Mouse (Mus musculus) adipocyte (in vitro differentiated cells): ENCODE data around the gene Ugt1a8.
"Not testable (repeated sequence)": the region's sequence is repeated elsewhere in the genome, so short reads cannot be mapped to it uniquely, and the experiment has no call there.

Experiments used
- DNase-seq: peaks from one replicate; pipeline ENCODE4 v3.0.0-alpha.2; 2016; ENCODE audit warnings: low spot score

Gene Ugt1a8

GRCm38 (mm10) chr1:88109027-88109557 lies 21.5 kb downstream of the Ugt1a8 start:
- not testable (repeated sequence) for DNase-seq

DNA sequence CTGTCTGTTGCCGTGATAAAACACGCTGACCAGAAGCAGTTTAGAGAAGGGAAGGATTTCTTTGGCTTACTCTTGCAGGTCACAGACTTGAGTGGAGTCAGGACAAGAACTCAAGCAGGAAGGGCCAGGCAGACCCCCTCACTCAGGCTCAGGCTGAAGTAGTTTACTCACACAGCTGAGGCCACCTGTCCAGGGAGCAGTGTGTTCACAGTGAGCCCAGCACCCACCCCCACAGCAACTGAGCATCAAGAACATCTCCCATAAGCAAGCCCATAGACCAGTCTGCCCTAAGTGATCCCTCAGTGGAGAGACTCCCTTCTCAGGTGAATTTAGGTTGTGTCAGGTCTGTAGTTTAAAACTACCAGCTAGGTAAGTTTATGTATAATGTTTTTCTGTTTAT lies 22.0 kb downstream of the Ugt1a8 start:
- not testable (repeated sequence) for DNase-seq

DNA sequence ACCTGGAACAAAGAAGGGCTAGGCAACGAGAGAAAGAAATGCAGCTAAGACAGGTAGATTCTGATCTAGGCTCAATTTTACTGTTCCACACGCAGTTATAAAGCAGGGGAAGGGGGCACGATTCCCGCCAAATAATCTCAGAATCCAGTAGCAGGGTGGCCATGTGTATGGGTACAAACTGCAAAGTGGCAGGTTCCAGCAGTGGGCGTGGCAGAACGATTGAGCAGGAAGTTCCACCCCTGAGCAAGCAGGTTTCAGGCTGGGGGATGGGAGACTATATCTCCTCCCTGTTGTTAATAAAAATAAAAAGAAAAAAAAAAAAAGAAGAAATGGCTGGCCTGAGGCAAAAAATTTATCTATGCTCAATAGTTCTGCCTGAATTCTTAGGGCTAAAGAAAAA lies 25.2 kb downstream of the Ugt1a8 start:
- DNase-seq = not testable (repeated sequence)

DNA sequence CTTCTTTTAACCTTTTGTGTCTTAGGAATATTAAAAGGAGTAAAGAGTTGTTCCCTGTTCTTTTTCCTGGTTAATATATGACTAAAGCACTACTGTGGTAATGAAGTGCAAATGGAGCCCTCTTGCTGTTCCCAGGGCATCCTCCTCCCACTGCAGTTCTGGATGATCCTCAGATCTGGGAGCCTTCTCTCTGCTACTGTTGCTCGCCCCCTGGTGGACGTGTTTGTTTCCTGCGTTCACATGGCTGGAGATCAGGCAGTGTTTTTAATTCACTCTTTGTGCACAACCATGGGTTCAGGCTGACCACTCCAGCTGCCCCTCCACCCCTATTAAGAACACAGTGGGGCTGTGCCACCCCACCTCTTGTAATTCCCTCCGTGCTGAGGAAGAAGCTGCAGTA lies 32.9 kb downstream of the Ugt1a8 start:
- DNase-seq = not testable (repeated sequence)

- DNase-seq = peak; percentile 54
Measured at GRCm38 (mm10) chr1:88121521-88121920, 33.9 kb downstream of the Ugt1a8 start.

GRCm38 (mm10) chr1:88125827-88126360 lies 38.3 kb downstream of the Ugt1a8 start:
- DNase-seq = not testable (repeated sequence)

DNA sequence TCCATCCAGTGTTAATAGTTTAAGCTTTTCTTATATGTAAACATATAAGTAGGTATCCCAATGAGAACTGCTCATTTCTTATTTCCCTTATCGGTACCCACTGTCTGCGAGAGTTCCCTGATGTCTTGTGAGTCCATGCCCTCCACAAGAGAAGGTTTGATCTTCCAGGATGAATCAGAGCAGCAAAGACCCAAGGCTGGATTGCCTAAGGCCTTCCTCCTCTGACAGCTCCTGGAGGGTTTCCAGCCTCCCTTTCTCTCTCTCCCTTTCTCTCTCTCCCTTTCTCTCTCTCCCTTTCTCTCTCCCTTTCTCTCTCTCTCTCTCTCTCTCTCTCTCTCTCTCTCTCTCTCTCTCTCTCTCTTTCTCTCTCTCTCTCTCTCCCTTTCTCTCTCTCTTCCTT lies 41.5 kb downstream of the Ugt1a8 start:
- DNase-seq = peak; percentile 59

DNA sequence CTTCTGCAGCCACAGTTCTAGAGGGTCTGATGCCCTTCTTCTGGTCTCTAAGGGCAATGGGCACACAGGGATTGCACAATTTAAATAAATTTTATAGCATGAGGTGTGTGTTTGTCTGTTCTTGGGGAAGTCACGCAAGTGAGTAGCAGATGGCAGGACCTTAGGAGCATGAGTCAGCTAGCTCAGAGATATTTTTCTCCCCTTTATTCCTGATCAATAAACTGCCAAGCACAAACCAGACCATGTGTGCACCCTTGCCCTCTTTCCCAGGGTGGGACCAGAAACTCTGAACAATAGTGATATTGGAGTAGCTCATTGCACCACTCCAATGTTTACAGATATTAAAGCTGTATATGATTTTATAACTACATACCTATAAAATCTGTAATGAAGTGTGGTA lies 42.6 kb downstream of the Ugt1a8 start:
- DNase-seq = peak; percentile 30

GRCm38 (mm10) chr1:88133908-88134456 lies 46.4 kb downstream of the Ugt1a8 start:
- no peak for DNase-seq

DNA sequence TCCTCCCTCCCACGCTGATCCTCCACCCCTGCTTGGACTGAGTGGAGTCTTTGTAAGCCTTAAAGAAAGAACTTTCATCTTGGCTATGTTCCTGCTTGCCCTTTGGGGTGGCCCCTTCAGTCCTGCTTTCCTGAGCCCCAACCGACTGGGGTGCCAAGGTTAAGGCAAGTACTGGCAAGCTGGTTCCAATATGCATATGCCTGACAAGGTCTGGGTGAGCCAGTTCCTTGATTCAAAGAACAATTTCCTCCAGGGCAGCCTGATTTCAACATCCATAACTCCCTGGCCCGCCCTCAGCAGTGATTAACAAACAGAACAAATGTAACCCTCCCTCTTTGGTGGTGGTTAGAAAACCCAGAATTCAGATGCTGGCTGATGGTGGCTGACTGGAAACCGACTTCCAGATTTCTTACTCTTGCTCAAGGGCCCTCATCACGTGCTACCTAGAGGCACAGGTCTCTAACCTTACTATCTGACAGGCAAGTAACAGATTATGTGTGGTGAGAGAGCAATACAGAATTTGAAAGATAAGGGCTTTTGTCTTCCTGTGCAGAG lies 46.9 kb downstream of the Ugt1a8 start, which contains the start of gene Ugt1a6a:
TSS of gene Ugt1a6a (plus strand) at position 353 of the 555 bp plus-strand sequence.
- peak; percentile 86 for DNase-seq

DNA sequence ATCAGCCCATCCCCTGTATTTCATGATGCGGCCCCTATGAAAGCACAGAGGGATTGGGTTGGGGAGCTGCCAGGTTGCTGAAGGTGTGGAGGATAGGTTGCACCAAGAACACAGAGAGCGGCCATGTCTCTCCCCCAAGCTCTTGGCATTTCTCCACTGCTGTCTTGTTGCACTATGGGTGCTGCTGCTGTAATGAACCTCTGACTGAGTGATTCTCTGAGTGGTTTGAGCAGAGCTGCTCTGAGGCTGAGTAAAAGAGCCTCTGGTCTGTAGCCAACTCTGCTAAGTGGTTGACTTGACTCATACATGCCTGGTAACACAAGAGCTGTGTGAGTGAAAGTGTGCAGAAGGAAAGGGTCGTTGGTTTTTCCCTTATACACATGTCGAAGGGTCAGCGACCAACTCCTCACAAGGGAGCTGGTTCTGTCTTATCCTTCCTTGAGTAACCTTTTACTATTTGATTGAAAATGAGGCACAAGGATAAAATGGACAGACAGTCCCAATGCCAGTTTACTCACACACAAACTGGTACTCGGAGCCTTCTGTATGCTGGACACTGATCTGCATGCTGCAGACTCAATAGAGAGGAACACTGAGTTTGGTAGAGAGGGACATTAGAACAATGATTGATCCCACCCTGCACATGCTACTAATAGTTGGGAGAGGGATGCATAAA lies 47.8 kb downstream of the Ugt1a8 start:
- peak; percentile 78 for DNase-seq

GRCm38 (mm10) chr1:88136646-88137045 lies 49.0 kb downstream of the Ugt1a8 start:
- peak; percentile 77 for DNase-seq

DNA sequence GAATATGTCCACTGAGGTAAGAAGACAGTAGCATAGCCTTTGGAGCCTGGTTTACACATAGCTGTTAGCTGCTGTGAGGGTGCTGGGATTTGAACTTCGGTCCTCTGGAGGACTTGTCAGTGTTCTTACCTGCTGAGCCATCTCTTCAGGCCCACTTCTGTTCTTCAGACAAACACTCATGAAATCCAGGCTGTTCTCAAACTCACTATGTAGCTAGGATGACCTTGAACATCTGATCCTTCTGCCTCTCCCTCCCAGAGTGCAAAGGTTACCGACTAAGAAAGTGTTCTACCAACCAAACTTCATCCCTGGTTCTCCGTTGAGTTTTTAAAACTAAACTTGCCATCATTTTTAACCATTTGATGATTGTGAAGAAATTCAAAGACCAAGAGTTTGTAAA lies 49.7 kb downstream of the Ugt1a8 start:
- no peak for DNase-seq

DNA sequence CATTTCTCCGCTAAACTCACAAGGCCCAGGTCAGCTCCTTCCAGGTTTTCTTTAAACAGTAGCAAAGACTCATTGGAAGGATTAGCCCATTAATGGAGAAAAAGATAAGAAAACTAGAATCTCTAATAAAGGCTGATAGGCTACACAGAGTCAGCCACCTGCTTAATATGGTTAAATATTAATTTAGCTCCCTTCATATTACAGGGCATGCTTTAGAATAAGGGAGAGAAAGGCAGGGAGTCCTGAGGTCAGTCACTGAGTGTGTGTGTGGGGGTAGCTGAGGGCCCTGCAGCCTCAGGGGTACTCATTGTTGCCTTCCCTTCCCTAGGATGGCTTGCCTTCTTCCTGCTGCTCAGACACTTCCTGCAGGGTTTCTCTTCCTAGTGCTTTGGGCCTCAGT lies 50.5 kb downstream of the Ugt1a8 start:
- no peak for DNase-seq

DNA sequence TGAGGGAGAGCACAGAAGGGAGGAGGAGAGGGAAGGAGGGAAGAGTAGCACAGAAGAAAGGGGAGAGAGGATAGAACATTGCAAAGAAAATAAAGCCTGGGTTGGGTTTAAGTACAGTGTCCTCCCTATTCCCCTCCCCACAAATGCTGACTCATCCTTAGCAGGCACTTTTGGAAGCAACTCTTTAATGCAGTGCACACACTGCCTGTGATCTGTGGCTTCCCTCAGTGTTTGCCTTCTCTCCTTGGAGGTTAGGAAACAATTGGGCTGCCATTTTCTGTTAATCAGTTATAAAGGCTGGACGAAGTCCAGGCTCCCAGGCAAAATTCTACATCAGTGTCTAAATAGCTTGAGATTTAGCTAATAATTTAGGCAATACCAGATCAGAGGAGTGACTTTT lies 52.9 kb downstream of the Ugt1a8 start:
- DNase-seq = peak; percentile 56

DNA sequence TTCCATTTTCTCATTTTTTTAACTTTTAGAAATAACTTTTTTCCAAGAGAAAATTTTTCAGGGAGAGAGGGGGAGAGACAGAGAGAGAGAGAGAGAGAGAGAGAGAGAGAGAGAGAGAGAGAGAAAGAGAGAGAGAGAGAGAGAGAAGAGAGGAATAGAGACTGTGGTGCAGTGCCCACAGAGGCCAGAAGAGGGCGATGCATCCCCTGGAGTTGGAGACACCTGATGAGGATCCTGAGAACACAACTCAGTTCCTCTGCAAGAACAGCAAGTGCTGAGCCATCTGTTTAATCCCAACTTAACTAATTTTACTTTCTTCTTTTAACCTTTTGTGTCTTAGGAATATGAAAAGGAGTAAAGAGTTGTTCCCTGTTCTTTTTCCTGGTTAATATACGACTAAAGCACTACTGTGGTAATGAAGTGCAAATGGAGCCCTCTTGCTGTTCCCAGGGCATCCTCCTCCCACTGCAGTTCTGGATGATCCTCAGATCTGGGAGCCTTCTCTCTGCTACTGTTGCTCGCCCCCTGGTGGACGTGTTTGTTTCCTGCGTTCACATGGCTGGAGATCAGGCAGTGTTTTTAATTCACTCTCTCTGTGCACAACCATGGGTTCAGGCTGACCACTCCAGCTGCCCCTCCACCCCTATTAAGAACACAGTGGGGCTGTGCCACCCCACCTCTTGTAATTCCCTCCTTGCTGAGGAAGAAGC lies 56.5 kb downstream of the Ugt1a8 start:
- DNase-seq = not testable (repeated sequence)

DNA sequence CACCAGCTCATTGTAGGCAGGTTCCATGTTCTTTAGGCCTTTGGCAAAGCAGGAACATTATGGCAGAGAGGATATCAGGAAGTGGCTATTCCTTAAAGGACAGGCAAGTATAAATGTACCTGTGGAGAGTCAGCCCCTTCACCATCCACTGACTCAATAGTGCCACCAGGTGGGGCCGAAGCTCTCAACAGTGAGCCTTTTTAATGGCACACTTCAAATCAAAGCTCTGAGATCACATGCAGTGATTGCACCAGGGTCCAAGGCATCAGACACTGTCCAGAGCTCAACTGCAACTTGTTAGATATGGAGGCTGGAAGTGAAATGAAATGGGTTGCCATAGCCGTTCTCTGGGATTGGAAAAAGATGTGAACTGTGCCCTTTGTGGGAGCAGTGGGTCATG lies 57.7 kb downstream of the Ugt1a8 start:
- DNase-seq = peak; percentile 63

DNA sequence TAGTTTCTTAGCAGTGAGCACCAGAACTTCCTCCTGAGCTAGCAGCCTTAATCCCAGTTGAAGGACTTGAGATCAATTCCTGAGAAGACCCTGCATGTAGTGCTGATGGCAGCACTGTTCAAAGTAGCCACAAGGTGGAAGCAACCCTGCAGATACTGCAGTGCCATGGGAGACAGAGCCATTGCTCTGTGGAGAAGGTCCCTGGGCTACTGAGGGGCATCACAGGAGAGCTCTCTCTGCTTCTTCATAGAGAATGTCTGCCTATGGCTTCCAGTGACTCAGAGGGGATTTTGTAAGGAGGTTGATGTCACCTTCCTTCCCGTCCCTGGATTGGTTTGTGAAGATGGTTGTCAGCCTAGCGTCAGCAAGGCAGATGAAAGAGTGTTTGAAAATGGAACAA lies 62.5 kb downstream of the Ugt1a8 start:
- not testable (repeated sequence) for DNase-seq

- peak; percentile 84 for DNase-seq
Measured at GRCm38 (mm10) chr1:88158430-88158829, 70.8 kb downstream of the Ugt1a8 start.

GRCm38 (mm10) chr1:88165711-88166110 lies 78.1 kb downstream of the Ugt1a8 start, which contains the start of gene Ugt1a5:
TSS of gene Ugt1a5 (plus strand) at chr1:88166012.
- no peak for DNase-seq

- DNase-seq = not testable (repeated sequence)
Measured at GRCm38 (mm10) chr1:88172190-88172589, 84.6 kb downstream of the Ugt1a8 start.

- DNase-seq = no peak
Measured at GRCm38 (mm10) chr1:88179657-88180056, 92.0 kb downstream of the Ugt1a8 start.
